23 mouse cellular contexts compared by ENCODE assay signal in genomic region chr5:51234004-51234355, GRCm38 (mm10).
"Had no signal": no experiment of that assay in that cellular context is flagged by ENCODE, and none has a peak within 500 bp of the region (broad histone marks: within the 10 kb centered on the region; RNA-seq: fewer than 3 reads in every experiment).

No protein-coding gene starts in this region.

- H3K9ac ChIP-seq: heart, embryonic 12.5 days; heart, embryonic 13.5 days; heart, embryonic 15.5 days; hindbrain, embryonic 12.5 days; hindbrain, embryonic 13.5 days; hindbrain, embryonic 14.5 days; hindbrain, embryonic 15.5 days; kidney, embryonic 15.5 days had no signal

- DNase-seq: heart, adult 2 months; heart, postnatal 10 days; heart, postnatal 14 days; heart, postnatal 36 days; heart, postnatal 4 days; layer of hippocampus, adult 9-11 months; layer of hippocampus, postnatal 36 days had no signal

- H3K4me2 ChIP-seq: heart, embryonic 11.5 days; heart, embryonic 12.5 days; heart, embryonic 13.5 days; heart, embryonic 15.5 days; hindbrain, embryonic 12.5 days; hindbrain, embryonic 13.5 days; hindbrain, embryonic 14.5 days; hindbrain, embryonic 15.5 days; kidney, embryonic 15.5 days had no signal

- H3K4me3 ChIP-seq: heart, adult 2 months; heart, embryonic 10.5 days; heart, embryonic 12.5 days; heart, embryonic 13.5 days; heart, embryonic 15.5 days; hindbrain, embryonic 10.5 days; hindbrain, embryonic 12.5 days; hindbrain, embryonic 13.5 days; hindbrain, embryonic 15.5 days; kidney, embryonic 15.5 days; layer of hippocampus, adult 2 months; left cerebral cortex, adult 2 months had no signal

- H3K9me3 ChIP-seq: heart, embryonic 10.5 days; heart, embryonic 12.5 days; heart, embryonic 13.5 days; heart, embryonic 15.5 days; hindbrain, embryonic 10.5 days; hindbrain, embryonic 12.5 days; hindbrain, embryonic 13.5 days; hindbrain, embryonic 15.5 days; kidney, embryonic 15.5 days had no signal

- ATAC-seq: hindbrain, embryonic 16.5 days; inflammation-experienced regulatory T-cells, adult 6 months had no signal

- H3K27me3 ChIP-seq: heart, embryonic 12.5 days; heart, embryonic 13.5 days; heart, embryonic 15.5 days; hindbrain, embryonic 12.5 days; hindbrain, embryonic 13.5 days; hindbrain, embryonic 15.5 days; kidney, embryonic 15.5 days had no signal

- H3K36me3 ChIP-seq: heart, embryonic 10.5 days; heart, embryonic 12.5 days; heart, embryonic 13.5 days; heart, embryonic 15.5 days; hindbrain, embryonic 10.5 days; hindbrain, embryonic 12.5 days; hindbrain, embryonic 13.5 days; hindbrain, embryonic 15.5 days; kidney, embryonic 15.5 days had no signal

- H3K4me1 ChIP-seq: heart, embryonic 10.5 days; heart, embryonic 13.5 days; heart, embryonic 15.5 days; hindbrain, embryonic 10.5 days; hindbrain, embryonic 12.5 days; hindbrain, embryonic 13.5 days; hindbrain, embryonic 15.5 days had no signal

- H3K27ac ChIP-seq: heart, adult 2 months; heart, embryonic 10.5 days; heart, embryonic 13.5 days; heart, embryonic 15.5 days; hindbrain, embryonic 10.5 days; hindbrain, embryonic 12.5 days; hindbrain, embryonic 13.5 days; hindbrain, embryonic 14.5 days; hindbrain, embryonic 15.5 days; kidney, embryonic 15.5 days; kidney, postnatal 0 days; layer of hippocampus, adult 2 months; left cerebral cortex, adult 2 months had no signal
